Mouse (Mus musculus) heart, adult 10 weeks (tissue): ENCODE results near the gene AW822073. TPM values are rescaled to one million over a fixed set of nuclear protein-coding genes. Genes with fewer than 3 reads are reported as not detected.

ENCODE experiments used
- polyA plus RNA-seq: library from polyadenylated mRNA; stranded (reverse); fragments of 350-450 nt; fragmentation: Illumina TruSeq; extraction: RNeasy Lipid Tissue Mini Kit (QIAGEN cat#74804); gene quantifications from one replicate; pipeline ENCODE4 v1.2.3, GENCODE M21; 2014; ENCODE audit warnings: low read depth, low replicate concordance

The AW822073 gene
- polyA plus RNA-seq: not detected

DNA sequence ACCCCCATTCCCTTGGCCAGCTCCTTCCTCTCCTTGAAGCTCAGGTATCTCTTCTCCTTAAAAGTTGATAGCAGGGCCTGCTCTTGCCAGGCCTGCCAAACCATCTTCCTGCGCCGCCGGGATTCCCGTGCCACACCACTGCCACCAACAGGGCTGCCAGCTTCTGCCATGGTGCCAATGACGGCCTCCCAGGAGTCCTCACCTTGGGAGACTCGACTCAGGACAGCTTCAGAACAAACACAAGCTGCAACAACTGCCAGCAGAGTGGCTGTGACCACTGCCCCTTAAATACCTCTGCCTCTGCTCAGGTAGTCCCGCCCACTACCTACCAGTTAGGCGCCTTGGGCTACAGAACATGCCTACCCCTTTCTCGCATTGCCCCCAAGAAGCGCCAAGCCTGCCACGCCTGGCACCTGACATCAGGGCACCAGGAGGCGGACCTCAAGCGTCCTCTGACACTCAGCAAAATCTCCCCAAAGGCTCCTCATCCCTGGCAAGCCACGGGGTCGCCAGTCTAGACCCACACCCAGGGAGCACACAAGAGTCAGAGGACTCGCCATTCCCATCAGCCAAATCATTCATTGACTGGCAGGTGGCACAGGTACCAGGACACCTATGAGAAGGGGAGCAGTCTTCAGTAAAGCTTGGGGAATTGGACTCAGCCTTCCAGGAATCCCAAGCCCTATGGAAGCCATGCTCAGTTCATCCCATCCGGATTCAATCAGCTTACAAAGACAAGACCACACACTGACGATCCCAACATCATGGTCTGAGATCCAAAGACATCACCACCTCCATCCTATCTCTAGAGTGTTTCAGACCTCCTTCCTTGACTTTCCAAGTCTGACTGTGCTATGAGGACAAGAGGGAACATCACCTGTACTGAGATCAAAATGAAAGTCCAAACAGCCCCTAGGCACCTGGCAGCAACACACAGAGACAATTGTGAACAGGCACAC, at the start of gene AW822073:
AW822073 (minus strand) TSS at position 104 of the 959 bp plus-strand sequence.

DNA sequence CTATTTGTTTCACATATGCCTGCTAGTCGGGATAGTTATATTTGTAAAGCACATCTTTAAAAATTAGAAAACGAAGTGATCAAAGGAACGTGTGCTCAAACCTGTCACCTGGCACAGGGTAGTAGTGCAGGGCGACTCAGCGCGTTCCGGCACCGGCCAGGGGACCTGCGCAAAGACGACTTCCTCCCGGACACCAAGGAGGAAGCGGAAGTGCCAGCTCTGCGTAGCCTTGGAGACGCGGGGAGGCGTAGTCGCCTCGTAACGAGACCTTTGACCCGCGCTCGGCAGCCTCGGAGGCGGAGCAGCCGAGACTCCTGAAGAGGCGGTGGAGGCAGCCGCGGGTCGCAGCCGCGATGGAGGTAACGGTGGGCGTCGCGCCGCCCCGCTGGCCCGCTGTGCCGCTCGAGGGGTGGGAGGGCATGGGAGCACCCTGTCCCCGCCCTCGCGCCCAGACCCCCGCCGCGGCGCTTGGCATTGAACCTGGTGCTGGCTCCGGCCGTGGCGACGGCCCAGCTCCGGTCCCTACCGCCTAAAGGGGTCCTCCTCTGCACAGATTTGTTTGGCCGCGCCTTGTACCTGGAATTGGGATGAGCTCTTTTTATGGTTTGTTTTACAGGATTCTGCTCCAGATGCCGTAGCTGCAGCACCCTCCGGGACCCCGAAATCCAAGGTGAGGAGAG, 30.6 kb upstream of the AW822073 start, which contains the start of gene Gcc2:
Gcc2 (plus strand) TSS at position 285 of the 680 bp plus-strand sequence.

DNA sequence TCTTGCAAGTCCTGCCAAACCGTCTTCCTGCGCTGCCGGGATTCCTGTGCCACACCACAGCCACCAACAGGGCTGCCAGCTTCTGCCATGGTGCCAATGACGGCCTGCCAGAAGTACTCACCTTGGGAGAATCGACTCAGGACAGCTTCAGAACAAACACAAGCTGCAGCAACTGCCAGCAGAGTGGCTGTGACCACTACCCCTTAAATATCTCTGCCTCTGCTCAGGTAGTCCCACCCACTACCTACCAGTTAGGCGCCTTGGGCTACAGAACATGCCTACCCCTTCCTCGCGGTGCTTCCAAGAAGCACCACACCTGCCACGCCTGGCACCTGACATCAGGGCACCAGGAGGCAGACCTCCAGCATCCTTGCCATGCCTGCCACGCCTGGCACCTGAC, 11.9 kb upstream of the AW822073 start, which contains the start of gene Gm4981:
Gm4981 (minus strand) TSS at position 89 of the 400 bp plus-strand sequence.

DNA sequence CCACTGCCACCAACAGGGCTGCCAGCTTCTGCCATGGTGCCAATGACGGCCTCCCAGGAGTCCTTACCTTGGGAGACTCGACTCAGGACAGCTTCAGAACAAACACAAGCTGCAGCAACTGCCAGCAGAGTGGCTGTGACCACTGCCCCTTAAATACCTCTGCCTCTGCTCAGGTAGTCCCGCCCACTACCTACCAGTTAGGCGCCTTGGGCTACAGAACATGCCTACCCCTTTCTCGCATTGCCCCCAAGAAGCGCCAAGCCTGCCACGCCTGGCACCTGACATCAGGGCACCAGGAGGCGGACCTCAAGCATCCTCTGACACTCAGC, 7.9 kb upstream of the AW822073 start, which contains the start of gene Duxf3:
Duxf3 (minus strand) TSS at position 35 of the 329 bp plus-strand sequence.

Other genes with a start within 250 kb of the AW822073 start
- gene Duxf3, start 7.7 kb upstream of the AW822073 start, polyA plus RNA-seq: not detected
- not detected for gene Gm4981, start 11.8 kb upstream of the AW822073 start, polyA plus RNA-seq
- 14.0 TPM for gene Gcc2, start 30.6 kb upstream of the AW822073 start, polyA plus RNA-seq
- gene Lims1, start 98.5 kb upstream of the AW822073 start, polyA plus RNA-seq: 111 TPM
- gene Ranbp2, start 222.0 kb upstream of the AW822073 start, polyA plus RNA-seq: 28.0 TPM